Mouse (Mus musculus) midbrain, embryonic 12.5 days (tissue): ENCODE results near the gene Cenpp. TPM values are rescaled to one million over a fixed set of nuclear protein-coding genes. Genes with fewer than 3 reads are reported as not detected.

ENCODE experiments used
- ATAC-seq: fragments of 200-750 bp; cut with Nextera tagmentation; 2 replicates; pipeline ENCODE4 v1.8.0; 2017; ENCODE audit warnings: low read depth, moderate TSS enrichment, moderate library complexity; ENCODE audit not compliant: low FRiP score
- H3K27ac ChIP-seq: fragments of 300-500 bp; sonication (generic); replicated peaks from 2 replicates; pipeline ENCODE4 v1.5.1; 2016; ENCODE audit warnings: mild to moderate bottlenecking
- H3K27me3 ChIP-seq: fragments of 300-500 bp; sonication (generic); 2 replicates; pipeline ENCODE4 v1.6.1; 2016; ENCODE audit warnings: mild to moderate bottlenecking
- H3K36me3 ChIP-seq: fragments of 300-500 bp; sonication (generic); 2 replicates; pipeline ENCODE4 v1.6.1; 2016
- H3K4me1 ChIP-seq: fragments of 300-500 bp; sonication (generic); 2 replicates; pipeline ENCODE4 v1.6.1; 2016
- H3K4me2 ChIP-seq: fragments of 300-500 bp; sonication (generic); replicated peaks from 2 replicates; pipeline ENCODE4 v1.6.1; 2016; ENCODE audit warnings: mild to moderate bottlenecking, moderate library complexity
- H3K4me3 ChIP-seq: fragments of 300-500 bp; sonication (generic); 2 replicates; pipeline ENCODE4 v1.5.1; 2016; ENCODE audit warnings: mild to moderate bottlenecking
- H3K9ac ChIP-seq: fragments of 300-500 bp; sonication (generic); replicated peaks from 2 replicates; pipeline ENCODE4 v1.6.1; 2016; ENCODE audit warnings: mild to moderate bottlenecking, moderate library complexity
- H3K9me3 ChIP-seq: fragments of 300-500 bp; sonication (generic); 2 replicates; pipeline ENCODE4 v1.6.1; 2016; ENCODE audit warnings: mild to moderate bottlenecking
- WGBS: fragments of 180-500 bp; shearing (Covaris S2); methylation state at CpG from one replicate; pipeline ENCODE4 v1.1.7; 2016; 5-methylcytosine and 5-hydroxymethylcytosine counted together
- polyA plus RNA-seq: library from polyadenylated mRNA; unstranded; fragments of >200 nt; fragmentation: Nextera tagmentation; extraction: Ambion mirVana; gene quantifications from 2 replicates; pipeline ENCODE4 v1.2.1, GENCODE M21; 2016

Gene Cenpp
- polyA plus RNA-seq, 1 experiment from 2014 or later: 26.5 TPM

GRCm38 (mm10) chr13:49492376-49493368, 159.9 kb downstream of the Cenpp start, which contains the start of gene Tes3-ps:
TSS of gene Tes3-ps (plus strand) at chr13:49493318.
- 83% methylated on average over 6 of the region's 6 CpGs for WGBS
- Histone ChIP-seq H3K4me3 (no peak within 1 kb of the TSS), H3K4me1 (no peaks in the 10 kb centered on the region), H3K27me3 (no peaks in the 10 kb centered on the region), H3K9me3 (no peaks in the 10 kb centered on the region), H3K9ac (no peak within 1 kb of the TSS), H3K27ac (no peak within 1 kb of the TSS), H3K4me2 (no peak within 1 kb of the TSS), H3K36me3 (no peaks in the 10 kb centered on the region)
- ATAC-seq: no peak

GRCm38 (mm10) chr13:49485388-49485787, 167.2 kb downstream of the Cenpp start:
- WGBS: 86% methylated on average over 5 of the region's 5 CpGs
- no peak for ATAC-seq

GRCm38 (mm10) chr13:49480551-49480950, 172.0 kb downstream of the Cenpp start:
- 0 out of 2 replicates have a peak, but pooled peaks cover 4% of the 10 kb centered on the region for H3K4me1 ChIP-seq
- H3K9ac ChIP-seq: no peak overlapping the region
- no peaks in the 10 kb centered on the region for H3K36me3 ChIP-seq
- no peak overlapping the region for H3K4me3 ChIP-seq
- no peak overlapping the region for H3K27ac ChIP-seq
- ATAC-seq: no peak
- WGBS: 63% methylated on average over 5 of the region's 5 CpGs
- no peak overlapping the region for H3K4me2 ChIP-seq
- H3K27me3 ChIP-seq: no peaks in the 10 kb centered on the region
- H3K9me3 ChIP-seq: no peaks in the 10 kb centered on the region

More at GRCm38 (mm10) chr13:49485388-49485787, 167.2 kb downstream of the Cenpp start:
- Histone ChIP-seq H3K4me1 (0 out of 2 replicates have a peak, but pooled peaks cover 4% of the 10 kb centered on the region), H3K27me3 (no peaks in the 10 kb centered on the region), H3K9ac (no peak overlapping the region), H3K27ac (no peak overlapping the region), H3K4me2 (no peak overlapping the region), H3K9me3 (no peaks in the 10 kb centered on the region), H3K36me3 (no peaks in the 10 kb centered on the region), H3K4me3 (no peak overlapping the region)

GRCm38 (mm10) chr13:49480057-49480456, 172.5 kb downstream of the Cenpp start:
- no peaks in the 10 kb centered on the region for H3K36me3 ChIP-seq
- H3K4me2 ChIP-seq: no peak overlapping the region
- 85% methylated on average over 2 of the region's 2 CpGs for WGBS
- no peak for ATAC-seq
- 0 out of 2 replicates have a peak, but pooled peaks cover 4% of the 10 kb centered on the region for H3K4me1 ChIP-seq
- H3K9me3 ChIP-seq: no peaks in the 10 kb centered on the region
- H3K27me3 ChIP-seq: no peaks in the 10 kb centered on the region
- H3K27ac ChIP-seq: no peak overlapping the region
- H3K4me3 ChIP-seq: no peak overlapping the region
- no peak overlapping the region for H3K9ac ChIP-seq

- no peak overlapping the region for H3K4me3 ChIP-seq
- ATAC-seq: no peak
Measured at GRCm38 (mm10) chr13:49479399-49479798, 173.2 kb downstream of the Cenpp start.

GRCm38 (mm10) chr13:49478851-49479374, 173.7 kb downstream of the Cenpp start:
- ATAC-seq: no peak
- no peak overlapping the region for H3K4me3 ChIP-seq
- no peak overlapping the region for H3K27ac ChIP-seq
- no peaks in the 10 kb centered on the region for H3K9me3 ChIP-seq
- no peak overlapping the region for H3K9ac ChIP-seq
- 92% methylated on average over 6 of the region's 6 CpGs for WGBS
- H3K4me1 ChIP-seq: 0 out of 2 replicates have a peak, but pooled peaks cover 4% of the 10 kb centered on the region
- no peaks in the 10 kb centered on the region for H3K27me3 ChIP-seq
- no peaks in the 10 kb centered on the region for H3K36me3 ChIP-seq
- H3K4me2 ChIP-seq: no peak overlapping the region

More at GRCm38 (mm10) chr13:49479399-49479798, 173.2 kb downstream of the Cenpp start:
- Histone ChIP-seq H3K4me2 (no peak overlapping the region), H3K36me3 (no peaks in the 10 kb centered on the region), H3K9ac (no peak overlapping the region), H3K4me1 (0 out of 2 replicates have a peak, but pooled peaks cover 4% of the 10 kb centered on the region), H3K27me3 (no peaks in the 10 kb centered on the region), H3K9me3 (no peaks in the 10 kb centered on the region), H3K27ac (no peak overlapping the region)
- WGBS: 91% methylated on average over 4 of the region's 4 CpGs

GRCm38 (mm10) chr13:49477887-49478286, 174.7 kb downstream of the Cenpp start:
- no peak overlapping the region for H3K9ac ChIP-seq
- no peak overlapping the region for H3K4me2 ChIP-seq
- no peaks in the 10 kb centered on the region for H3K9me3 ChIP-seq
- H3K27me3 ChIP-seq: no peaks in the 10 kb centered on the region
- H3K27ac ChIP-seq: no peak overlapping the region
- no peaks in the 10 kb centered on the region for H3K36me3 ChIP-seq
- H3K4me3 ChIP-seq: no peak overlapping the region
- no peak for ATAC-seq
- 90% methylated on average over 3 of the region's 3 CpGs for WGBS
- H3K4me1 ChIP-seq: 0 out of 2 replicates have a peak, but pooled peaks cover 4% of the 10 kb centered on the region

- H3K4me1 ChIP-seq: no peaks in the 10 kb centered on the region
- WGBS: 95% methylated on average over 6 of the region's 6 CpGs
- no peaks in the 10 kb centered on the region for H3K9me3 ChIP-seq
- H3K36me3 ChIP-seq: no peaks in the 10 kb centered on the region
- H3K9ac ChIP-seq: no peak overlapping the region
- H3K27ac ChIP-seq: no peak overlapping the region
- H3K4me3 ChIP-seq: no peak overlapping the region
- no peak overlapping the region for H3K4me2 ChIP-seq
- ATAC-seq: no peak
- no peaks in the 10 kb centered on the region for H3K27me3 ChIP-seq
Measured at GRCm38 (mm10) chr13:49472676-49473005, 179.9 kb downstream of the Cenpp start.

GRCm38 (mm10) chr13:49471981-49472675, 180.5 kb downstream of the Cenpp start:
- H3K9ac ChIP-seq: no peak overlapping the region
- H3K27me3 ChIP-seq: no peaks in the 10 kb centered on the region
- H3K4me1 ChIP-seq: no peaks in the 10 kb centered on the region
- no peak for ATAC-seq
- no peak overlapping the region for H3K27ac ChIP-seq
- WGBS: 59% methylated on average over 4 of the region's 4 CpGs
- H3K4me2 ChIP-seq: no peak overlapping the region
- H3K4me3 ChIP-seq: no peak overlapping the region
- no peaks in the 10 kb centered on the region for H3K36me3 ChIP-seq
- no peaks in the 10 kb centered on the region for H3K9me3 ChIP-seq

GRCm38 (mm10) chr13:49470806-49471205, 181.8 kb downstream of the Cenpp start:
- no peaks in the 10 kb centered on the region for H3K27me3 ChIP-seq
- H3K36me3 ChIP-seq: no peaks in the 10 kb centered on the region
- 74% methylated on average over 4 of the region's 4 CpGs for WGBS
- no peak overlapping the region for H3K27ac ChIP-seq
- no peak overlapping the region for H3K4me2 ChIP-seq
- H3K9me3 ChIP-seq: no peaks in the 10 kb centered on the region
- H3K4me1 ChIP-seq: no peaks in the 10 kb centered on the region
- H3K4me3 ChIP-seq: no peak overlapping the region
- ATAC-seq: no peak
- H3K9ac ChIP-seq: no peak overlapping the region

- no peak overlapping the region for H3K4me3 ChIP-seq
- WGBS: 83% methylated on average over 4 of the region's 4 CpGs
Measured at GRCm38 (mm10) chr13:49470319-49470718, 182.3 kb downstream of the Cenpp start.

GRCm38 (mm10) chr13:49469002-49469401, 183.6 kb downstream of the Cenpp start:
- 92% methylated on average over 5 of the region's 5 CpGs for WGBS
- no peaks in the 10 kb centered on the region for H3K27me3 ChIP-seq
- no peaks in the 10 kb centered on the region for H3K4me1 ChIP-seq
- H3K27ac ChIP-seq: no peak overlapping the region
- no peak overlapping the region for H3K4me2 ChIP-seq
- H3K9me3 ChIP-seq: no peaks in the 10 kb centered on the region
- H3K4me3 ChIP-seq: no peak overlapping the region
- H3K9ac ChIP-seq: no peak overlapping the region
- ATAC-seq: no peak
- 0 out of 2 replicates have a peak, but pooled peaks cover 15% of the 10 kb centered on the region for H3K36me3 ChIP-seq

More at GRCm38 (mm10) chr13:49470319-49470718, 182.3 kb downstream of the Cenpp start:
- H3K9me3 ChIP-seq: no peaks in the 10 kb centered on the region
- no peak overlapping the region for H3K4me2 ChIP-seq
- no peaks in the 10 kb centered on the region for H3K4me1 ChIP-seq
- no peak for ATAC-seq
- H3K36me3 ChIP-seq: 0 out of 2 replicates have a peak, but pooled peaks cover 3% of the 10 kb centered on the region
- H3K27ac ChIP-seq: no peak overlapping the region
- H3K27me3 ChIP-seq: no peaks in the 10 kb centered on the region
- H3K9ac ChIP-seq: no peak overlapping the region
